Mouse (Mus musculus): ENCODE results near the gene Mios.

DNA sequence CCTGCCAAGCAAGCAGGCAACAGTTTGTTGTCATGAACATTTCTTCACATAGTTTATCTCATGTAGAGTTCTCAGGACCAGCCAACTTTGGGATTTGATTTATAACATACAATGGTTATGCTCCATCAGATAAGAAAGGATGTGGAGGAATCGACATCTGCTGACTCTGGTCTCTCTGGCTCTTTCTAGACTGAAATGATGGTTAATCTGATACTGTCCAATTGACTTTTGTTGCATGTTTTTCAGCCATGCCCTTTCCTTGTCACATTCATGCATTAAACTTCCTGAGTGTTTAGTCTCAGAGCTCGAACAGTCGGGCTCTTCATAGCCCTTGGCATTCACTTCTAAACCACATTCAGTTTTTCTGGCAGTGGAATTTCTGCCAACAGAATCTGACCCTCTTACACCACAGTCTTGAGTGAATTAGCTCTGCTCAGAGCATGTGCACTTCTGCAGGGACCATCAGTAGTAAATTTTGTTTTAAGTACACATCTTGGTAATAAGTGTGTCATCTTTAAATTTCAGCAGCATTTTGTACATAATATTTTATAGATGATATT is 76.5 kb downstream of the Mios start:
- TF ChIP-seq ZC3H11A (IDR thresholded peaks at IDR 0.05; ENCODE audit: low read depth, low read length) (no peak), POLR2A (IDR thresholded peaks at IDR 0.05; ENCODE audit: control insufficient read depth in 1 of 2, insufficient read depth in 1 of 2, low read depth in 1 of 2, low read length in 2 of 2, poor library complexity in 1 of 2) (no peak)
